Mouse (Mus musculus): Measurements from ENCODE around the gene Rfc4.

Gene Rfc4

DNA sequence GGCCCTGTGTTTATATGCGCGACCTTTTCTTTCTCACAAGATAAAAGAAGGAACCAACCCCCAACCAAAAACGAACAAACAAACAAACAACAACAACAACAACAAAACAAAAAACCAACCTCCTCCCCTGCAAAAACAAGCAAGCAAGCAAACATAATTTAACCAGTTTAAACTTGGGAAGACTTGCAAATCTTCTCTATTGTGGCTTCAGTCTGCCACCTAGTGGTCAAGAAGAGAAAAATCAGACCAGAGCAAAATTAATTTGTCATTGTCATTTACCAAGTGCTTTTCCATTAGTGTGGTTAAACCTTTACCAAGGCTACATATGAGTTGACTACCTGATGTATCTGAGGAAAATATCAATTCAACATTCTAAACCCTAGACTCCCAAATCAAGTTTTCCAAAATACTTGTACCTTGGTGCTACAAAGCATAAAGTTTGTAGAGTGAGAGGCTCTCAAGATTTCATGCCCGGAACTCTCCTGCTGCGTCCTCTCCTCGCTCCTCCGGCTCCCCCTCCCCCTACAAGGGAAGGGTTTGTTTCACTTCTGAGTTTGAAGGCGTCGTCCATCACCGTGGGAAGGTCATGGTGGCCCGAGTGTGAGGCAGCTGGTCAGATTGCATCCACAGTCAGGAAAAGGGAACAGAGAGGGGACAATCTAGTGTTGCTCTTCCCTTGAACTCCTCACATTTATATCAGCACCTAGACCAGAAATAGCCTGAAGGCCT is 8.0 kb upstream of the Rfc4 start:
- DNase-seq (ENCODE audit: low read depth, low spot score) = peak; percentile 52

DNA sequence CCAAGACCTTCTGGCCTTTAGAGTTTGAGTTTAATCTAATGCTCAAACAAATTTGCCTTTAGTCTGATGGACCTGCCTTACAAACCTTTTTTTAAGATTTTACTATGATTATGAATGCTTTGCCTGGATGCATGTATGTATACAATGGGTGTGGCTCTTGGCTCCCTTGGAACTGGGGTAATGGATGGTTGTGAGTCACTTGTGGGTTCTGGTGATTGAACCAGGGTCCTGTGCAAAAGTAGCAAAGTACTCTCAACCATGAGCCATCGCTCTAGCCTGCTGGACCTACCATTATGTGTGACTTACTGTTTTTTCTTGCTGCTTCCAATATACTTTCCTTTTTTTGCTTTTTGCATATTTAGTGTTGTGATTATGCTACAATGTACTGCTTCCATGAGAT is 4.8 kb upstream of the Rfc4 start:
- DNase-seq (ENCODE audit: low read depth, low spot score) = no peak

DNA sequence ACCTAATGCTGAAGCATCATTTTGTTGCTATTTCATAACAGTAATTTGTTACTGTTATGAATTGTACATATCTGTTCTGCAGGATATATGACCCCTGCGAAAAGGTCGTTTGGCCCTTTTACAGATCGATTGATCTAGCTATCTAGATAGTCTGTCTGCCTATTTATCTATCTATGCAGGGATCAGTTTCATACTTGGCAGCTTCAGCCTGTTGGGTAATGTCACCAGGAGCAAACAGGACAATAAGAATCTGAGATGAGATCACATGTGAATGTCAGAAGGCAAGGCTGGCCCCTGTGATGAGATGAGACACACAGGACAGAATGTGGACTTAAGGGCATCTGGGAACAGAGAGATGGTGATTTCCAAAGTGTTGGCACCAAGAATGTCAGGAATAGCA is 2.8 kb upstream of the Rfc4 start:
- no peak for DNase-seq (ENCODE audit: low read depth, low spot score)

DNA sequence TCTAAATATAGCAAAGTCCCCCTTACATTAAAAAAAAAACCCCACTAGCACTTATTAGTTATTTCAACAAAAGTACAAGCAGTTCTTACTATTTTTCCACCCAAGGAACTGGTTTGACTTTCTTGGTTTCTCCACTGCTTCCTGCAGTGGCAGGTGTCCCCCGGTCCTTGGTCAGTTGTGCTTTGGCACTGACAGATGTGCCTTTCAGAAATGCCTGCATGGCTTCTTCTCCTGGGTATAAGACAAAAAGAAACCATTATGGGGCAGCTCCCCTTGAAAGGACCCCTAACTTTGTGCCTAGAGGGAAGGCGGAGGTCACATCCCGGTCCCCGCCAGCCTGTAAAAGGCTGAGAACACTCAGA is 245 bp downstream of the Rfc4 start:
- no peak for DNase-seq (ENCODE audit: low read depth, low spot score)

DNA sequence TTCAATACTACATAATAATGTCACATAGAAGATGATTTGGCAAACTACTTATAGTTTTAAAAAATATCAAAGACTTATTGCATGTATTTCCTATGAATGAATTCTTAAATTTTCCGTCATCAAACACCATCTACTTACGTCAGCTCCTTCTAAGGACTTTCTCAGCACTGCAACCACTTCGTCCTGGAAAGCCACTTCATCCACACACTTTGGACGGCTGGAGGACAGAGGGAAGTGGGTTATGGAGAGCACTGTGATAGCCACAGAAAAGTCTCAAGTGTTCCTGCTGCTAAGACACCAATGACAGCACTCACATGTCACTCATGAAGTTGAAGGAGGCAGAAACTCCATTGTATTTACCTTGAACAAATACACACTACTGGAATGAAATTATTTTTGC is 3.1 kb downstream of the Rfc4 start:
- no peak for DNase-seq (ENCODE audit: low read depth, low spot score)

DNA sequence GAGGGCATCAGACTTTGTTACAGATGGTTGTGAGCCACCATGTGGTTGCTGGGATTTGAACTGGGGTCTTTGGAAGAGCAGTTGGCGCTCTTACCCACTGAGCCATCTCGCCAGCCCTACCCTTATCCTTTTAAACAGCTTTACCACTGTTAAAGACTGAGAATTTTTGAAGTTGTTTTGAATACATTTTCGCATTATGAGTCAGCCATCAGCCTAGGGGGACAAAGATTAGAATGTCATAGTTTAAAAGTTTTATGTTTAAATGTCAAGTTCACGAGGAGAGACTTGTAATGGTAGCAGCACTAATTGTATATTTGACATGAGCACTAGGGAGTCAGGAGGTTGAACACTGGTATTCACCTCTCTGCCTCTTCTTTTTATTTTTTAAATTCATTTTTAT is 4.4 kb downstream of the Rfc4 start:
- no peak for DNase-seq (ENCODE audit: low read depth, low spot score)

DNA sequence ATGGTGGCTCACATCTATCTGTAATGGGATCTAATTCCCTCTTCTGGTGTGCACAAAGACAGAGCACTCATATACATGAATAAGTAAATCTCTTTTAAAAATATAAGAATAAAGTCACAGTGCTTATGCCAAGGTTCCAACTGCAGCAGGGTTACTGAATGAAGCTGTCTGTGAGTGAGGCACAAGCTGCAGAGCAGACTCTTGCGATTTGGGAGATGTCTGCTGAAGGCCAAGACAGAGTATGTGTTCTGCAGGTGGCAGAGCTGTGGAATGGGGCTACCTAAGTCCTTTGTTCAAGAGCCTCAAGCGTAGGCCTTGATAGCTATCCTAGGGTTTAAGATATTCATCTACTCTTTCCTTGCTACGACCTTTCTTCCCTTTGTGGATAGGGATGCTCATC is 5.1 kb downstream of the Rfc4 start:
- no peak for DNase-seq (ENCODE audit: low read depth, low spot score)

DNA sequence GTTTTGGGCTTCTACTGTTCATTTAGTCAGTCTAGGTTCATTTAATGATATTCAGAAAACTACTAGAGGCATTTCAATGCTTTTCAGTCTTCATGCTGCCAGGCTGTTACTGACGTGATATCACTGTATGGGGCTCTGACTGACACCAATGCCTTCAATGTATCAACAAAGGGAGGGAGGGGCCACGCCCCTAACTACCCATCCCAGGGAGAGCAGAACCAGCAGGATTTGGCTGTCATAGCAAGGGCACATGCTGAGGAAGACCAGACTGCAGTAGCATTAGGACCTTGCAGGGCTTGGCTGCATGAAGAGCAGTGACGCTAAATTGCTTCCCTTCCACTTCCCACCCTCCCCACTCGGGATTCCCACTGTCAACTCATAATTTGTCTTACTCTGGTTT is 10.4 kb downstream of the Rfc4 start:
- no peak for DNase-seq (ENCODE audit: low read depth, low spot score)

DNA sequence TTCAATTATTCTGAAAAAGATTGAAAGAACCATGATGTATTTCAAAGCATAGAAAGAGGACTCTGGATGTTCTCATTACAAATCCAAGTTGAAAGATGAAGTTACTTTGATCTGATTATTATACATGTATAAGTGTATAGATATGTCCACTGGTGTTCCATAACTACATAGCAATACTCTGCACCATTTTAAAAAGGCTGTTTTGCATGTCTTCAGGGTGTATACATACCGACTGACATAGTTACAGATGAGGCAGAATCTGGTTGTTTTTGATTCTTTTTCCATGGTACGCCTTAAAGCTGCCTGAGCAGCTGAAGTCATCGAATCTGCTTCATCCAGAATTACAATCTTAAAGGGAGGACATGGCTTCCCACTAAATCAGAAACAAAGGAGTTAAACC is 12.1 kb downstream of the Rfc4 start:
- no peak for DNase-seq (ENCODE audit: low read depth, low spot score)

DNA sequence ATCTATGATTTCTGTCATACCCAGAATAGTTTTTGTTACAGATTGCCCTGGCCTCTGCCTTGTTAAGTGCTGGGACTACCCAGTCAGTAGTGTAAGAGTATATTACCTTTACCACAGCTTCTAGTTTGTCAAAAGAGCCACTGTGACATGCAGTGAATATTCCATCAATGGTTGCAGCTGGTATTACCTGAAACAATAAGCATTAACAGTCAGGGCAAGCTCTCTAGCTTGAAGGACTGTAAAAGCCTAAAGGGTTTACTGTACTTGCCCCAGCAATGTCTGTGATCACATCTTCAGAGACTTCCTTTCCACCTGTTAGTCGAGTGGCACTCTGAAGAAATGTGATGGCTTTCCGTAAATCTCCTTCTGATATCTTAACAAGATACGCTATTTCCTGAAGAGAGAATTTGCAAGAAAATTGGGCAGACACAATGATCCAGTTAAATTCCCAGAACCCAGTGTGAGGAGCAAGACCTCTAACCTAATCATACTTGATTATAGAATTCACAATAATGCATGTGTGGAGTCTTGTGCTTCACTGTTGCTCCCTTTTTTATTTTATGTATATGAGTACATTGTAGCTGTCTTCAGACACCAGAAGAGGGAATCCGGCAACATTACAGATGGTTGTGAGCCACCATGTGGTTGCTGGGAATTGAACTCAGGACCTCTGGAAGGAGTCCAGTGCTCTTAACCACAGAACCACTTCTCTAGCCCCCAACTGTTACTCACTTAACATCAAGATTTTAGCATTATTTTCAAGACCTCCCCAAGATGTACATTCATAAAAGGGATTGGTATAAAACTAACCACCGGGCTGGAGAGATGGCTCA is 13.0 kb downstream of the Rfc4 start:
- DNase-seq (ENCODE audit: low read depth, low spot score) = no peak

DNA sequence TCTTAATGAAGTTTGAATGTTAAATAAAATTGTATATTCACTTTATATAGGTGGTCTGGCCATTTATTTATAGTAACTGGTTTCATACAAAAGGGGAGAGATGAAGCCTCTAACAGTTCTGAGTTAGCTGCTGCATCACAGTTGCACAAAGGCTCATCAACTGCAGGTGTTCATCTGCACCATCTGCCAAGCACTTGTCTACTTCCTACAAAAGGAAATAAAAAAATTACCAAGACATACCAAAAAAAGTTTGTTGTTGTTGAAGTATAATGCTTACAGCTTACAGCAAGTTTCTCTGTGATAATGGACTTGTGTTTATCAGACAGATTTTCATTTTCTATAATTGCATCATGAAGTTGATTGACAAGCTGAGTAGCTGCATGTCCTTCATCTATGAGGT is 13.6 kb downstream of the Rfc4 start:
- no peak for DNase-seq (ENCODE audit: low read depth, low spot score)

DNA sequence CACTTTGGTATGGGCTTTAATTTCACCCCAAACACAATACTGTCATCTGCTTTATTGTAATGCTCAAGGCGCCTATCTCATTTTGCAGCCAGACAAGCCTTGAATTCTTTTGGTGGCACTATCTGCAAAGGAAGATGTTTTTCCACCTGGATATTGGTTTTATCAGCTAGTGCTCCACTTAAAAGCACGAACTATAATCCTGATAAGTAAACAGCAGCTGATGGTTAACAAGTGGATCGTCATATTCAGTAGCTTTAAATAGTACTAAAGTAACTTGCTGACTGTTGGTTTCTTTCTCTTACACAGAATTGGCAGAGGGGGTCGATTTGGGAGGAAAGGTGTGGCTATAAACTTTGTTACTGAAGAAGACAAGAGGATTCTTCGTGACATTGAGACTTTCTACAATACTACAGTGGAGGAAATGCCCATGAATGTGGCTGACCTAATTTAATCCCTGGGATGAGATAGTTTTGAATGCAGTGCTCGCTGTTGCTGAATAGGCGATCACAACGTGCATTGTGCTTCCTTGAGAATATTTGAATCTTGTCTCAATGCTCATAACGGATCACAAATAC is 14.6 kb downstream of the Rfc4 start:
- no peak for DNase-seq (ENCODE audit: low read depth, low spot score)

DNA sequence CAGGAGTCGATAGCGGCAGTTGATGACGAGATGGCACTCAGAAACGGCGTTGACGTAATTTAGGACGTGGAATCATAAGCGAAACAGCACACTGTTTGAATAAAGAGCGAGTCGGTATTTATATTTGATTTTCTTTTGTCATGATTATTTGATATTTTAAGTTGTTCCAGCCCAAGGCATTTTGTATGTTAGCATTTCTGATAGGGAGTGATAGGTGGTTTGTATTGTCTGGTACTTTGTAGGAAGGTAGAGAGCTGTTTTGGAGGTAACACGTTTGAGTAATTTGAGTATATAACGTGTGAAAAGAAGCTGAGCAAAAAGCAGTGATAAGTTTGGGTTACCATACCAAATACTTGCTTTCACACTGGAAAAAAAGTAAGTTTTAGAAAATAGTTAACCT is 15.2 kb downstream of the Rfc4 start:
- no peak for DNase-seq (ENCODE audit: low read depth, low spot score)

DNA sequence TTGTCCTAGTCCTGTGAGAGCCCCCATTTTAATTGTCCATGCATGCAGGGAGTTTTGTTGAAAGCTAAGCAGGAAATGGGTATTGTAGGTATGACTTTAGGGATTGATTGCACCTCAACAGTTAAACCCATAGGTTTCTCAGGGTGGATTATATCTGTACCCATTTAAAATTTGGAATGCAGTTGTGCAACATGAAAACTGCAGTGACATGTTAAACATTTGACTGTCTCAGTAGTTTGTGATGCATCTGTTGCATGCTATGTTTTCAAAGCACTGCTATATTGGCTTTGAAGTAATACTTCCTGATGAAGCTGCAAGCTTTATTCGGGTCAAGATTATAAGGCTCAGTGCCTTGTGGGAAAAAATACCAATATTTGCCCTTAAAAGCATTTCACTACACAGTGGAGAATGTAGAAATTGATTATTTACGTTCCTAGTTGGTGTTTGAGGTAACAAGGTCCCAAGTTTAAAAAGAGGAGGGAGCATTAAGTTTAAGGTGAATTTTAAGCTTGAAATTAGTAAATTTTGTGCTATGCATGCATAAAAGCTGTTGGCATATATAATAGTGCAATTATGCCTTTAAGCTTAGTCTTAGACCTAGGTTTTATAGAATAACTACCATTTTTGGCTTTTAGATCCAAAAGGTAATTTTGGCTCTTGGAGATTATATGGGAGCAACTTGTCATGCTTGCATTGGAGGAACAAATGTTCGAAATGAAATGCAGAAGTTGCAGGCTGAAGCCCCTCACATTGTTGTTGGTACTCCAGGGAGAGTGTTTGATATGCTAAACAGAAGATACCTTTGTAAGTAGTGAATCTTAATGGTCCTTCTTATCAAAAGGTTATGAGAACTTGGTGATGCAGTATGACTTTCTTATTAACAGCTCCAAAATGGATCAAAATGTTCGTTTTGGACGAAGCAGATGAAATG is 17.9 kb downstream of the Rfc4 start:
- DNase-seq (ENCODE audit: low read depth, low spot score) = no peak

DNA sequence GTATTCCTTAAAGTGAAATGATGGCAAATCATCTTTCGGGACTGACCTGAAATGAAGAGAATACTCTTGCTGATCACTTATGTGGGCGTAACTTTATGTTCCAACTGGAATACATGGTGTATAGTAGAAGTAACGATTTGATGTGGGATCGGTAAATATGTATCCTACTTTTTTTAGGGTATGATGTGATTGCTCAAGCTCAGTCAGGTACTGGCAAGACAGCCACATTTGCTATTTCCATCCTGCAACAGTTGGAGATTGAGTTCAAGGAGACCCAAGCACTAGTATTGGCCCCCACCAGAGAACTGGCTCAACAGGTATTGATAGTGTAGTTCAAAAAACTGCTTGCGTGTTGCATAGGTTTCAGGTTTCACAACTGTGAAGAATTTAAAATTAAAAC is 18.6 kb downstream of the Rfc4 start:
- no peak for DNase-seq (ENCODE audit: low read depth, low spot score)

DNA sequence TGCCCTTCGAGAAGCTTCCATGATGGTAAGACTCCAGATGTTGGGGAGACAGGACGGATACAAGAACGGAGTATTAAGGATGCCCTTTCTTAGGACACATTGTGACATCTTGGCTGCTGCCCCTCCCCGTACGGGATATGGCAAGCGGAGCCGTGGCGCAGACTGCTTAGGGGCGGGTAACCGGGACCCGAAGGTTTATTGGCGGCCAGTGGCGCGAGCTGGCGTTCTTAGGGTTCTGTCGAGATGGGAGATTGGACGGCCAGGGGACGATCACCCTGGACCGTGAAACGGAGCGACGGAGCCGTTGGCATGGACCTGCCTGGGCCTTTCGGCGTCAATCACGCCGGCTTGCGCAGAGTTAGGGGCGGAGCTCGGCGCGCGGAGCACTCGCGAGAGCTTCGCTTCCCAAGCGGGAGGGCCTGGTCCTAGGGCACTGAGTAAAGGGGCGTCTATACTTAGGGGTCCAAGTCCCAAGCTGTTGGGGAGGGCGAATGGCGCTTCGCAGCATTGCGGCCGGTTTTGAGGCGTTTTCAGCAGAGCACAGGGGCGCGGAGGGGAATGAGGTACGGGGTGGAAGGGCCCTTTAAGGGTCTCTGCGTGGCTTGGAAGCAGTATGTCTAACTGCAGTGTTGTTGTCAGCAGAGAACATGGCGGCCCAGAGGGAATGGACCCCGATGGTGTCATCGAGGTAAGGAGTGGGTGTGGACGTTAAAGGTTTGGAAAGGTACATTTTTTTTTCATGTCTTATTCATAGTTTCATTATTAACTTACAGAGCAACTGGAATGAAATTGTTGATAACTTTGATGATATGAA is 19.4 kb downstream of the Rfc4 start:
- peak; percentile 71 for DNase-seq (ENCODE audit: low read depth, low spot score)

DNA sequence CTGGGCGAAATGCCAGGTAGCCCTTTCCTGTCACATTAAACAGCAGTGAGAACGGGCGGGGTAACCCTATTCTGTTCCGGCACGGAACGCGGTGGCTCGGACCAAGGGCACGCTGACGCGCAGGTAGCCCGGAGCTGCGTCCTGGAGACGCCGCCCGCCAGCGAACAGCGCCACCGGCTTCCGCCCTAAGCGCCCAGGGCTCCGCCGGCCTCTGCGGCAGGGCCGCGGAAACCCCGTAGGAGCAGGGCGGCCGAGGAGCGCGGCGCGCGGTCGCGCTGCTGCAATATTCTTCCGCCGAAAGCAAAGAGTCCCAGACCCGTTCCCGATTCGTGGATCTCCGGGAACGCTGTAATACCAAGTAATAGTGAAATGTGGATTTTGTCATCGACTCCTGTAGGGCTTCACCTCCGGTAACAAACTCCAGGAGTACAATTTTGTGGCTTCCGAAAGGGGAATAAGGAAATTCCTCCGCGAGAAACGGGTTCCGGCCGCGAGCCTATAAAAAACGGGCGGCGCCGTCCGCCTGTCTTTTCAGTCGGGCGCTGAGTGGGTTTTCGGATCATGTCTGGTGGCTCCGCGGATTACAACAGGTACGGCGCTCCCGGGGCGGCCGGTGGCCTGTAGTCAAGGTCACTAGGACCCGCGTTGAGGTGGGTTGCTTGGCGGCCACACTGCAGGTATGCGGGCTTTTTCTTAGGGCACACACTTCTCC is 20.1 kb downstream of the Rfc4 start, which contains the start of gene Eif4a2:
TSS of gene Eif4a2 (plus strand) at position 214 of the 712 bp plus-strand sequence.
- peak; percentile 87 for DNase-seq (ENCODE audit: low read depth, low spot score)

DNA sequence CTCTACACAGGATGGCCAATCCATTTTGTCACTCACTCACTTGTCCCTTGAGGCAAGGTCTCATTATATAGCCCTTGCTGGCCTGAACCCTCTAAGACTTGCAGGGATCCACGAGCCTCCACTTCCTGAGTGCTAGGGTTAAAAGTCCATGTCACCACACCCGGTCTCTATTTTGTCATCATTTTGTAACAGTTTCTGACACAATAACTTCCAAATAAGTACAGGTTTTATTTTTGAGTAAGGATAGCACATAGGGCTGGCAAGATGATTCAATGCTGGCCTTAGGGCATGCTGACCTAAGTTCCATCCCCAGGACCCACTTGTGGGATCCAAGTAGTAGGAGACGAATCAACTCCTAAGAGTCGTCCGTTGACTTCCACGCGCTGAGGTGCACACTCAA is 21.4 kb downstream of the Rfc4 start:
- DNase-seq (ENCODE audit: low read depth, low spot score) = no peak

DNA sequence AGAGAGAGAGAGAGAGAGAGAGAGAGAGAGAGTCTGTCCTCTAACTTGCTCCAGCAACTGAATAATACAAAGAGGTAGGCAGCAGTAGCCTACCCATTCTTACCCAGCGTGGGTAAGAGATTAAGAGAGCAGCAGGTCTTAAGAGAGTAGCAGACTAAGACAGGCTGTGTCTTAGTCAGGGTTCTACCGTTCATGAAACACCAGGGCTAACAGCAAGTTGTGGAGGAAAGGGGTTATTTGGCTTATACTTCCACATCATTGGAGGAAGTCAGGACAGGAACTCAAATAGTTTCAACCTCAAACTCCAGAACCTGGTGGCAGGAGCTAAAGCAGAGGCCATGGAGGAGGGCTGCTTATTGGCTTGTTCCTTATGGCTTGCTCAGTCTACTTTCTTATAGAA is 23.7 kb downstream of the Rfc4 start:
- DNase-seq (ENCODE audit: low read depth, low spot score) = no peak

DNA sequence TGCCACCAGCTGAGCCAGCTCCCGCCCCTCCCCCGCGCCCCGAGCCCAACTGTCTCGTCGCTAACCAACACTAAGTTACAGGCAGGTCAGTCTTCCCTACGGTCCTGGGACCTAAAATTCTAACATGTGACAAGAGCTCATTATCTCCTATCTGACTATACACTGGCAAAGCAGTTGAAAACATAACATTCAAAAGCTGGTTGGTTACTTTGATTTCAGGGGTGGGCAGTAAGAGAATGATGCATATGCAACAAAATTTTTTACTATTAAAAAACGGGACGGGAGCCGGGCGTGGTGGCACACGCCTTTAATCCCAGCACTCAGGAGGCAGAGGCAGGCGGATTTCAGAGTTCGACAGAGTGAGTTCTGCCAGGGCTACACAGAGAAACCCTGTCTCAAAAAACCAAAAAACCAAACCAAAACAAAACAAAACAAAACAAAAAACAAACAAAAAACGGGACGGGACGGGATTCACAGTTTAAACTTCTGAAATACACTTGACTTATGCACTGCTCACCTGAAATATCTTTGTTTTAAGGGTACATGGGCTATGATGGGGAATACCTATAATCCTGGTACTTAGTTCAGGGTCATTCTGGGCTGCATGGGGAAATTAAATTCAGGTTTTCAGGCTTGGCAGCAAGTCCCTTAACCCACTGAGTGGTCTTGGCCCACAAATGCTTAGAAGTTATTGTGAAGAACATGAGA is 24.3 kb downstream of the Rfc4 start:
- DNase-seq (ENCODE audit: low read depth, low spot score) = no peak

Measured in embryo, embryonic 11.5 days (tissue).